Mouse (Mus musculus): ENCODE results near the gene Cdca4. TPM values are rescaled to one million over a fixed set of nuclear protein-coding genes. Genes with fewer than 3 reads are reported as not detected.

The Cdca4 gene
- polyA plus RNA-seq (2015; fragmentation: Nextera tagmentation; extraction: Ambion mirVana), result 77.8 and 82.7 TPM in 2 replicates

GRCm38 (mm10) chr12:112829244-112829864, at the start of gene Cdca4:
TSS of gene Cdca4 (minus strand) at chr12:112829423.

GRCm38 (mm10) chr12:112868178-112869087, 39.2 kb upstream of the Cdca4 start, which contains the start of gene Gpr132:
TSS of gene Gpr132 (minus strand) at chr12:112868228.

GRCm38 (mm10) chr12:112808587-112809364, 20.4 kb downstream of the Cdca4 start, which contains the start of gene Clba1:
TSS of gene Clba1 (plus strand) at chr12:112808937.

GRCm38 (mm10) chr12:112801864-112802846, 27.1 kb downstream of the Cdca4 start, which contains the start of gene Ahnak2:
TSS of gene Ahnak2 (minus strand) at chr12:112802657.

Other genes starting within 250 kb of the Cdca4 start
- gene Inf2, start 240.6 kb downstream of the Cdca4 start, polyA plus RNA-seq (2015; fragmentation: Nextera tagmentation; extraction: Ambion mirVana), result 4.6 and 5.2 TPM in 2 replicates
- gene Adssl1, start 209.4 kb downstream of the Cdca4 start, polyA plus RNA-seq (2015; fragmentation: Nextera tagmentation; extraction: Ambion mirVana), result 16.2 and 20.9 TPM in 2 replicates
- gene Siva1, start 184.7 kb downstream of the Cdca4 start, polyA plus RNA-seq (2015; fragmentation: Nextera tagmentation; extraction: Ambion mirVana), result 169 and 179 TPM in 2 replicates
- 38.2 and 46.3 TPM in 2 replicates for gene Akt1, start 154.5 kb downstream of the Cdca4 start, polyA plus RNA-seq (2015; fragmentation: Nextera tagmentation; extraction: Ambion mirVana)
- 2.5 and 3.3 TPM in 2 replicates for gene Zbtb42, start 150.6 kb downstream of the Cdca4 start, polyA plus RNA-seq (2015; fragmentation: Nextera tagmentation; extraction: Ambion mirVana)
- gene Cep170b, start 109.0 kb downstream of the Cdca4 start, polyA plus RNA-seq (2015; fragmentation: Nextera tagmentation; extraction: Ambion mirVana), result 2.0 and 2.6 TPM in 2 replicates
- gene Pld4, start 68.8 kb downstream of the Cdca4 start, polyA plus RNA-seq (2015; fragmentation: Nextera tagmentation; extraction: Ambion mirVana), result 26.8 and 42.1 TPM in 2 replicates
- 1.5 and 1.7 TPM in 2 replicates for gene Ahnak2, start 26.8 kb downstream of the Cdca4 start, polyA plus RNA-seq (2015; fragmentation: Nextera tagmentation; extraction: Ambion mirVana)
- 1.4 and 1.8 TPM in 2 replicates for gene Clba1, start 20.5 kb downstream of the Cdca4 start, polyA plus RNA-seq (2015; fragmentation: Nextera tagmentation; extraction: Ambion mirVana)
- gene Gpr132, start 38.8 kb upstream of the Cdca4 start, polyA plus RNA-seq (2015; fragmentation: Nextera tagmentation; extraction: Ambion mirVana), result 1.6 and 1.7 TPM in 2 replicates
- gene Jag2, start 100.4 kb upstream of the Cdca4 start, polyA plus RNA-seq (2015; fragmentation: Nextera tagmentation; extraction: Ambion mirVana), result 0.90 and 1.3 TPM in 2 replicates
- 24.7 and 32.5 TPM in 2 replicates for gene Nudt14, start 112.7 kb upstream of the Cdca4 start, polyA plus RNA-seq (2015; fragmentation: Nextera tagmentation; extraction: Ambion mirVana)
- 9.0 and 11.7 TPM in 2 replicates for gene Btbd6, start 147.1 kb upstream of the Cdca4 start, polyA plus RNA-seq (2015; fragmentation: Nextera tagmentation; extraction: Ambion mirVana)
- gene Brf1, start 171.3 kb upstream of the Cdca4 start, polyA plus RNA-seq (2015; fragmentation: Nextera tagmentation; extraction: Ambion mirVana), result 46.0 and 52.5 TPM in 2 replicates
- 9.3 and 9.8 TPM in 2 replicates for gene Pacs2, start 185.1 kb upstream of the Cdca4 start, polyA plus RNA-seq (2015; fragmentation: Nextera tagmentation; extraction: Ambion mirVana)
- gene Tex22, start 245.1 kb upstream of the Cdca4 start, polyA plus RNA-seq (2015; fragmentation: Nextera tagmentation; extraction: Ambion mirVana), result not detected in 2 replicates

Measured in spleen, postnatal 0 days (tissue).